Mouse (Mus musculus) small intestine, adult 2 months (tissue): ENCODE results near the gene Zmym4. TPM values are rescaled to one million over a fixed set of nuclear protein-coding genes. Genes with fewer than 3 reads are reported as not detected.
A peak's percentile ranks its signal among the peaks of the same experiment; 100 is the strongest.

Experiments
- H3K27ac ChIP-seq: fragments of 200-500 bp; 2 replicates; pipeline ENCODE4 v1.5.1; 2012; ENCODE audit warnings: low read depth, low read length, control low read depth, inconsistent platforms; ENCODE audit not compliant: insufficient read depth
- H3K27me3 ChIP-seq: fragments of 200-500 bp; 2 replicates; pipeline ENCODE4 v1.6.1; 2012; ENCODE audit warnings: mild to moderate bottlenecking, moderate library complexity, low read length, inconsistent platforms; ENCODE audit not compliant: control insufficient read depth, insufficient read depth
- H3K36me3 ChIP-seq: fragments of 200-500 bp; 2 replicates; pipeline ENCODE4 v1.6.1; 2012; ENCODE audit warnings: mild to moderate bottlenecking, low read length, control low read depth, inconsistent platforms; ENCODE audit not compliant: control insufficient read depth, insufficient read depth
- H3K4me1 ChIP-seq: fragments of 200-500 bp; 2 replicates; pipeline ENCODE4 v1.6.1; 2012; ENCODE audit warnings: low read length, inconsistent platforms, mixed read lengths; ENCODE audit not compliant: control insufficient read depth, insufficient read depth, insufficient read length
- H3K4me3 ChIP-seq: fragments of 200-500 bp; 2 replicates; pipeline ENCODE4 v1.5.1; 2012; ENCODE audit warnings: low read depth, mild to moderate bottlenecking, control low read depth, inconsistent platforms, low read length, moderate library complexity
- CTCF ChIP-seq: fragments of 200-500 bp; IDR thresholded peaks from 2 replicates; pipeline ENCODE4 v1.5.1; 2012; ENCODE audit warnings: low read depth, mild to moderate bottlenecking, control low read depth, inconsistent platforms, low read length, moderate library complexity, mixed read lengths; ENCODE audit not compliant: insufficient replicate concordance, insufficient read length; ENCODE audit errors: extremely low read depth
- POLR2A ChIP-seq: fragments of 200-500 bp; IDR thresholded peaks from 2 replicates; pipeline ENCODE4 v1.6.1; 2012; ENCODE audit warnings: low read depth, mild to moderate bottlenecking, control low read depth, inconsistent platforms, low read length, moderate library complexity
- WGBS: fragments of 180-500 bp; shearing (Covaris S2); methylation state at CpG from one replicate; pipeline ENCODE4 v1.1.7; 2018; 5-methylcytosine and 5-hydroxymethylcytosine counted together
- polyA plus RNA-seq: library from polyadenylated mRNA; depleted of rRNA; stranded (reverse); fragments of >200 nt; gene quantifications from 2 replicates; pipeline ENCODE4 v1.2.3, GENCODE M21; 2012; rRNA removed

Gene Zmym4
- polyA plus RNA-seq, 1 experiment = 0.74 TPM

DNA sequence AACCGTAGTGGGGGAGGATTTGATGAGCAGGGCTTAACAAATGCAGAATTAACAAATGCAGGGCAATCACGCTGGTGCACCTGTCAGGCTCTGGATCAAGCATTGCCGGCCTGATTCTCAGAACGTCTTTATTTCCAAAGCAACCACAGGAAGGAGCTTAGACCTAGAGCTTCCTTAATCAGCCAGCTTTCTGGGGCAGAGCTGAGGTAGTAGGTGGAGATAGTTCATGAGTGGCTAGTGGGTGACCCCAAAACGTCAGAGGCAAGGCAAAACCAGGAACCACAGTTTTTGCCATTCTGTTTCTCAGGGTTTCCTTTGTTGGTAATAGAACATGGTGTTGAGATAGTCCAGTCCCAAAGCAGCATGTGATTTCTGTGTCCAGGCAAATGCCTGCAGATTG, 153.1 kb downstream of the Zmym4 start:
- Histone ChIP-seq H3K4me3 (no peak overlapping the region), H3K36me3 (peaks cover 56% of the 10 kb centered on the region), H3K4me1 (no peaks in the 10 kb centered on the region), H3K27ac (no peak overlapping the region), H3K27me3 (no peaks in the 10 kb centered on the region)
- 71% methylated on average over 5 of the region's 5 CpGs for WGBS
- TF ChIP-seq POLR2A = no peak
- TF ChIP-seq CTCF = no peak

DNA sequence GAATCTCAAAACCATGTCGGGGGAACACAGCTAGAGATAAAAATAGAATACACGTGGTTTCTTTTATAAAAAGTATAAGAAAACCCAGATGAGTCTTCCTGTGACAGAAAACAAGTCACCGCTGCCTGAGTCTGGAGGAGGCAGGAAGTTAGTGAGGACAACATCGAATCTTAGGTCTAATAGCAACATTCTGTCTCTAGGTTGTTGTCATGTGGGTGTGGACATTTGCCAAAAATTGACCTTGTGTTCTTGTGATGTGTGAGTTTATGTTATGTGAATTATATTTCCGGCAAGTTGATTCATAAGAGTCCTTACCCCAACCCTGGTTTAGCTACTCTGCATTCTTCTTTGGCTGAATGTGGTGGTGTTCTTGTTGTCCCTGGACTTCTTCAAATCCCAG, 154.7 kb downstream of the Zmym4 start:
- Histone ChIP-seq H3K4me3 (no peak overlapping the region), H3K4me1 (no peaks in the 10 kb centered on the region; the same call in 1 of the 2 replicates), H3K36me3 (peaks cover 54% of the 10 kb centered on the region), H3K27me3 (no peaks in the 10 kb centered on the region), H3K27ac (0 out of 2 replicates have a peak overlapping the region, but pooled peaks have one; percentile 40)
- WGBS = 69% methylated on average over 5 of the region's 5 CpGs
- no peak for TF ChIP-seq CTCF
- TF ChIP-seq POLR2A = no peak

Other genes starting within 250 kb of the Zmym4 start
- not detected in 2 replicates for gene Tfap2e, start 231.9 kb downstream of the Zmym4 start, polyA plus RNA-seq
- 15.7 and 27.2 TPM in 2 replicates for gene Ncdn, start 214.7 kb downstream of the Zmym4 start, polyA plus RNA-seq
- gene AU040320, start 214.6 kb downstream of the Zmym4 start, polyA plus RNA-seq = 82.5 and 182 TPM in 2 replicates
- gene Sfpq, start 53.2 kb upstream of the Zmym4 start, polyA plus RNA-seq = 31.5 and 47.9 TPM in 2 replicates
- 0.20 and 0.39 TPM in 2 replicates for gene Zmym1, start 93.0 kb upstream of the Zmym4 start, polyA plus RNA-seq
- gene Zmym6, start 109.2 kb upstream of the Zmym4 start, polyA plus RNA-seq = 0.76 and 1.1 TPM in 2 replicates
- gene Tmem35b, start 155.6 kb upstream of the Zmym4 start, polyA plus RNA-seq = 5.7 and 15.6 TPM in 2 replicates
- gene Dlgap3, start 201.1 kb upstream of the Zmym4 start, polyA plus RNA-seq = 0.47 and 0.75 TPM in 2 replicates